Mouse (Mus musculus): ENCODE results near the gene Olfr547. TPM values are rescaled to one million over a fixed set of nuclear protein-coding genes. Genes with fewer than 3 reads are reported as not detected.

The Olfr547 gene
- polyA plus RNA-seq (2015; fragmentation: Illumina TruSeq; extraction: RNeasy Lipid Tissue Mini Kit (QIAGEN cat#74804); ENCODE audit: insufficient read depth, low read depth, low replicate concordance) = not detected

GRCm38 (mm10) chr7:102534449-102534848, at the start of gene Olfr547:
Olfr547 (plus strand) TSS chr7:102534749.

GRCm38 (mm10) chr7:102488161-102488560, 46.4 kb upstream of the Olfr547 start, which contains the start of gene Olfr544:
Olfr544 (minus strand) TSS chr7:102488313.

DNA sequence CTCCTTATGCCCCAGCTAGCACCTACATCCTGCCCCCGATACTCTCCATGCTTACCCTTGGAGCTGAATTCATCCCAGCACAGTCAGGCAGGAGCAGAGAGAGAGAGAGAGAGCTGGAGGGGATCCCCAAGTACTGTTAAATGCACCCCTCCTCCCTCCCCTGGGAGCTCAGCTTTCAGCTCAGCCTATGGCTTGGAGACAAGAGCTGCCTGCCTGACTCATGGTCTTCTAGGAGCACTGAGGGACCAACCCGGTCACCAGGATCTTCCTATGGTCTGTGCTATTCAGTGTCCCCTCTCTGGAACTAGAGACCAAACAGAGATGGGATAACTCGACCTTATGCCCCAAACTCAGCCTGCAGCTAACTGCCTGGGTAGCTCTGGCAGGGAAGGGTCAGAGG, 35.1 kb upstream of the Olfr547 start, which contains the start of gene Olfr545:
Olfr545 (minus strand) TSS at position 101 of the 400 bp plus-strand sequence.

DNA sequence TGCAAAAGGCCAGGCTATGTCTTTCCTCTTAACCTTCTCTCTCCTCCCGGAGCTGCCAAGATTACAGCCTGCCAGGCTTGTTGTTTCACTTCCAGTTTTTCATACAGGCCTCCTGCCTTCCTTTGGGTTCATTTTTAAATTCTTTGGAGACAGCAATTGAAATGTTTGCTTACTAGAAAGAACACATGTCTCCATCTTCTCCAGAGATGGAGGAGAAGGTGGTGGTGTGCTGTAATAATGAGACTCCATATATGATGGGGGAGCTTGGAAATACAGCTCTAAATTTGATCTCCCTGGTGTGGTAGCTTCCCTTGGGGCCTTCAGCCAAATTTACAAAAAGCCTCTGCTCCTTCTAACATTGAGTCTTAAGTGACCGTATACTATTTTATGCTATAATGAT, 6.0 kb downstream of the Olfr547 start, which contains the start of gene Olfr548-ps1:
Olfr548-ps1 (plus strand) TSS at position 301 of the 400 bp plus-strand sequence.

GRCm38 (mm10) chr7:102549570-102549969, 15.0 kb downstream of the Olfr547 start, which contains the start of gene Olfr549:
Olfr549 (plus strand) TSS chr7:102549870.

GRCm38 (mm10) chr7:102564999-102565997, 30.7 kb downstream of the Olfr547 start, which contains the start of gene Trim21:
Trim21 (minus strand) TSS chr7:102565486.

GRCm38 (mm10) chr7:102571142-102571541, 36.6 kb downstream of the Olfr547 start, which contains the start of gene Olfr550:
Olfr550 (plus strand) TSS chr7:102571442.

Other genes starting within 250 kb of the Olfr547 start
- 4.1 TPM for gene Rrm1, start 93.1 kb upstream of the Olfr547 start, polyA plus RNA-seq (2015; fragmentation: Illumina TruSeq; extraction: RNeasy Lipid Tissue Mini Kit (QIAGEN cat#74804); ENCODE audit: insufficient read depth, low read depth, low replicate concordance)
- gene Olfr543, start 53.1 kb upstream of the Olfr547 start, polyA plus RNA-seq (2015; fragmentation: Illumina TruSeq; extraction: RNeasy Lipid Tissue Mini Kit (QIAGEN cat#74804); ENCODE audit: insufficient read depth, low read depth, low replicate concordance) = not detected
- not detected for gene Olfr544, start 46.4 kb upstream of the Olfr547 start, polyA plus RNA-seq (2015; fragmentation: Illumina TruSeq; extraction: RNeasy Lipid Tissue Mini Kit (QIAGEN cat#74804); ENCODE audit: insufficient read depth, low read depth, low replicate concordance)
- gene Olfr545, start 35.2 kb upstream of the Olfr547 start, polyA plus RNA-seq (2015; fragmentation: Illumina TruSeq; extraction: RNeasy Lipid Tissue Mini Kit (QIAGEN cat#74804); ENCODE audit: insufficient read depth, low read depth, low replicate concordance) = not detected
- gene Olfr548-ps1, start 6.1 kb downstream of the Olfr547 start, polyA plus RNA-seq (2015; fragmentation: Illumina TruSeq; extraction: RNeasy Lipid Tissue Mini Kit (QIAGEN cat#74804); ENCODE audit: insufficient read depth, low read depth, low replicate concordance) = not detected
- not detected for gene Olfr549, start 15.1 kb downstream of the Olfr547 start, polyA plus RNA-seq (2015; fragmentation: Illumina TruSeq; extraction: RNeasy Lipid Tissue Mini Kit (QIAGEN cat#74804); ENCODE audit: insufficient read depth, low read depth, low replicate concordance)
- gene Trim21, start 30.7 kb downstream of the Olfr547 start, polyA plus RNA-seq (2015; fragmentation: Illumina TruSeq; extraction: RNeasy Lipid Tissue Mini Kit (QIAGEN cat#74804); ENCODE audit: insufficient read depth, low read depth, low replicate concordance) = 3.7 TPM
- not detected for gene Olfr550, start 36.7 kb downstream of the Olfr547 start, polyA plus RNA-seq (2015; fragmentation: Illumina TruSeq; extraction: RNeasy Lipid Tissue Mini Kit (QIAGEN cat#74804); ENCODE audit: insufficient read depth, low read depth, low replicate concordance)
- gene Olfr551, start 57.1 kb downstream of the Olfr547 start, polyA plus RNA-seq (2015; fragmentation: Illumina TruSeq; extraction: RNeasy Lipid Tissue Mini Kit (QIAGEN cat#74804); ENCODE audit: insufficient read depth, low read depth, low replicate concordance) = not detected
- not detected for gene Olfr552, start 63.0 kb downstream of the Olfr547 start, polyA plus RNA-seq (2015; fragmentation: Illumina TruSeq; extraction: RNeasy Lipid Tissue Mini Kit (QIAGEN cat#74804); ENCODE audit: insufficient read depth, low read depth, low replicate concordance)
- gene Olfr553, start 83.5 kb downstream of the Olfr547 start, polyA plus RNA-seq (2015; fragmentation: Illumina TruSeq; extraction: RNeasy Lipid Tissue Mini Kit (QIAGEN cat#74804); ENCODE audit: insufficient read depth, low read depth, low replicate concordance) = not detected
- not detected for gene Olfr554, start 103.7 kb downstream of the Olfr547 start, polyA plus RNA-seq (2015; fragmentation: Illumina TruSeq; extraction: RNeasy Lipid Tissue Mini Kit (QIAGEN cat#74804); ENCODE audit: insufficient read depth, low read depth, low replicate concordance)
- gene Olfr555, start 124.1 kb downstream of the Olfr547 start, polyA plus RNA-seq (2015; fragmentation: Illumina TruSeq; extraction: RNeasy Lipid Tissue Mini Kit (QIAGEN cat#74804); ENCODE audit: insufficient read depth, low read depth, low replicate concordance) = not detected
- not detected for gene Olfr556, start 130.2 kb downstream of the Olfr547 start, polyA plus RNA-seq (2015; fragmentation: Illumina TruSeq; extraction: RNeasy Lipid Tissue Mini Kit (QIAGEN cat#74804); ENCODE audit: insufficient read depth, low read depth, low replicate concordance)
- 4.4 TPM for gene Trim68, start 152.6 kb downstream of the Olfr547 start, polyA plus RNA-seq (2015; fragmentation: Illumina TruSeq; extraction: RNeasy Lipid Tissue Mini Kit (QIAGEN cat#74804); ENCODE audit: insufficient read depth, low read depth, low replicate concordance)
- not detected for gene Olfr557, start 161.2 kb downstream of the Olfr547 start, polyA plus RNA-seq (2015; fragmentation: Illumina TruSeq; extraction: RNeasy Lipid Tissue Mini Kit (QIAGEN cat#74804); ENCODE audit: insufficient read depth, low read depth, low replicate concordance)
- 0.44 TPM for gene Olfr558, start 167.5 kb downstream of the Olfr547 start, polyA plus RNA-seq (2015; fragmentation: Illumina TruSeq; extraction: RNeasy Lipid Tissue Mini Kit (QIAGEN cat#74804); ENCODE audit: insufficient read depth, low read depth, low replicate concordance)
- not detected for gene Olfr33, start 184.3 kb downstream of the Olfr547 start, polyA plus RNA-seq (2015; fragmentation: Illumina TruSeq; extraction: RNeasy Lipid Tissue Mini Kit (QIAGEN cat#74804); ENCODE audit: insufficient read depth, low read depth, low replicate concordance)
- gene Olfr559, start 192.7 kb downstream of the Olfr547 start, polyA plus RNA-seq (2015; fragmentation: Illumina TruSeq; extraction: RNeasy Lipid Tissue Mini Kit (QIAGEN cat#74804); ENCODE audit: insufficient read depth, low read depth, low replicate concordance) = not detected
- gene Olfr560, start 224.6 kb downstream of the Olfr547 start, polyA plus RNA-seq (2015; fragmentation: Illumina TruSeq; extraction: RNeasy Lipid Tissue Mini Kit (QIAGEN cat#74804); ENCODE audit: insufficient read depth, low read depth, low replicate concordance) = not detected
- 2.1 TPM for gene Olfr78, start 224.7 kb downstream of the Olfr547 start, polyA plus RNA-seq (2015; fragmentation: Illumina TruSeq; extraction: RNeasy Lipid Tissue Mini Kit (QIAGEN cat#74804); ENCODE audit: insufficient read depth, low read depth, low replicate concordance)
- not detected for gene Olfr561, start 236.5 kb downstream of the Olfr547 start, polyA plus RNA-seq (2015; fragmentation: Illumina TruSeq; extraction: RNeasy Lipid Tissue Mini Kit (QIAGEN cat#74804); ENCODE audit: insufficient read depth, low read depth, low replicate concordance)

Measured in pancreas, adult 10 weeks (tissue).